Mouse (Mus musculus) cerebellum, postnatal 25 days (tissue): ENCODE data around the gene Omp.

Source experiments
- DNase-seq, 2 experiments: peaks; one replicate each; pipeline ENCODE4 v3.0.0; 2021; ENCODE audit warnings: mixed read lengths in 2 of 2

The Omp gene

GRCm38 (mm10) chr7:98164999-98165528 lies 19.8 kb upstream of the Omp start:
- DNase-seq, result no peak

- DNase-seq, result no peak
Observed at GRCm38 (mm10) chr7:98164382-98164998, 19.2 kb upstream of the Omp start.

GRCm38 (mm10) chr7:98163700-98164099 lies 18.4 kb upstream of the Omp start:
- DNase-seq, result no peak

- no peak for DNase-seq
Observed at GRCm38 (mm10) chr7:98162239-98162638, 16.9 kb upstream of the Omp start.

- DNase-seq, result no peak
Observed at GRCm38 (mm10) chr7:98160041-98160740, 14.9 kb upstream of the Omp start.

GRCm38 (mm10) chr7:98158481-98158880 lies 13.2 kb upstream of the Omp start:
- DNase-seq, result no peak

GRCm38 (mm10) chr7:98157636-98158332 lies 12.5 kb upstream of the Omp start:
- DNase-seq, result no peak

GRCm38 (mm10) chr7:98156280-98156665 lies 11.0 kb upstream of the Omp start:
- no peak for DNase-seq

GRCm38 (mm10) chr7:98155546-98156279 lies 10.4 kb upstream of the Omp start:
- peak; percentile 75 to 87 for DNase-seq

- DNase-seq, result no peak
Observed at GRCm38 (mm10) chr7:98153892-98154291, 8.6 kb upstream of the Omp start.

GRCm38 (mm10) chr7:98153345-98153744 lies 8.0 kb upstream of the Omp start:
- no peak for DNase-seq

- no peak for DNase-seq
Observed at GRCm38 (mm10) chr7:98152400-98152799, 7.1 kb upstream of the Omp start.

GRCm38 (mm10) chr7:98150525-98150924 lies 5.2 kb upstream of the Omp start:
- DNase-seq, result no peak

GRCm38 (mm10) chr7:98149802-98150201 lies 4.5 kb upstream of the Omp start:
- no peak for DNase-seq

- DNase-seq, result no peak
Observed at GRCm38 (mm10) chr7:98148721-98149407, 3.6 kb upstream of the Omp start.

- DNase-seq, result no peak
Observed at GRCm38 (mm10) chr7:98147766-98148165, 2.5 kb upstream of the Omp start.

GRCm38 (mm10) chr7:98146447-98146845 lies 1.1 kb upstream of the Omp start:
- DNase-seq, result no peak

- no peak for DNase-seq
Observed at GRCm38 (mm10) chr7:98145842-98146446, 642 bp upstream of the Omp start.

- no peak for DNase-seq
Observed at GRCm38 (mm10) chr7:98142648-98143047, 2.7 kb downstream of the Omp start.

- DNase-seq, result no peak
Observed at GRCm38 (mm10) chr7:98142247-98142646, 3.1 kb downstream of the Omp start.

- DNase-seq, result peak in 1 of 2 experiments; percentile 53
Observed at GRCm38 (mm10) chr7:98141206-98141605, 4.1 kb downstream of the Omp start.

- peak in 1 of 2 experiments; percentile 59 for DNase-seq
Observed at GRCm38 (mm10) chr7:98140597-98140996, 4.7 kb downstream of the Omp start.
